Mouse (Mus musculus): ENCODE measurements around the gene Atp6v1e2. TPM values are rescaled to one million over a fixed set of nuclear protein-coding genes. Genes with fewer than 3 reads are reported as not detected.

Atp6v1e2 gene
- total RNA-seq, 4 experiments from 2014 or later: not detected

GRCm38 (mm10) chr17:86917048-86917447, 30.6 kb downstream of the Atp6v1e2 start, which contains the start of gene Tmem247:
TSS of gene Tmem247 (plus strand) at chr17:86917348.
- no peak for DNase-seq (ENCODE audit: low spot score in 2 of 2)

GRCm38 (mm10) chr17:86915540-86915939, 32.2 kb downstream of the Atp6v1e2 start:
- DNase-seq (ENCODE audit: low spot score in 2 of 2): no peak

GRCm38 (mm10) chr17:86913003-86913607, 34.6 kb downstream of the Atp6v1e2 start:
- DNase-seq (ENCODE audit: low spot score in 2 of 2): peak in 1 of 2 experiments; percentile 36

- DNase-seq (ENCODE audit: low spot score in 2 of 2): no peak
These were observed 36.4 kb downstream of the Atp6v1e2 start for GRCm38 (mm10) chr17:86911261-86911660.

GRCm38 (mm10) chr17:86909733-86910495, 37.8 kb downstream of the Atp6v1e2 start:
- no peak for DNase-seq (ENCODE audit: low spot score in 2 of 2)

- no peak for DNase-seq (ENCODE audit: low spot score in 2 of 2)
These were observed 39.4 kb downstream of the Atp6v1e2 start for GRCm38 (mm10) chr17:86908316-86908715.

GRCm38 (mm10) chr17:86907092-86907491, 40.6 kb downstream of the Atp6v1e2 start:
- DNase-seq (ENCODE audit: low spot score in 2 of 2): no peak

- no peak for DNase-seq (ENCODE audit: low spot score in 2 of 2)
These were observed 41.1 kb downstream of the Atp6v1e2 start for GRCm38 (mm10) chr17:86906601-86907000.

GRCm38 (mm10) chr17:86906136-86906461, 41.6 kb downstream of the Atp6v1e2 start:
- peak in 1 of 2 experiments; percentile 76 for DNase-seq (ENCODE audit: low spot score in 2 of 2)

- DNase-seq (ENCODE audit: low spot score in 2 of 2): peak in 1 of 2 experiments; percentile 51
These were observed 42.2 kb downstream of the Atp6v1e2 start for GRCm38 (mm10) chr17:86905297-86906135.

- DNase-seq (ENCODE audit: low spot score in 2 of 2): no peak
These were observed 43.5 kb downstream of the Atp6v1e2 start for GRCm38 (mm10) chr17:86904206-86904605.

- DNase-seq (ENCODE audit: low spot score in 2 of 2): peak in 1 of 2 experiments; percentile 41
These were observed 44.1 kb downstream of the Atp6v1e2 start for GRCm38 (mm10) chr17:86903596-86903995.

GRCm38 (mm10) chr17:86902399-86903067, 45.2 kb downstream of the Atp6v1e2 start:
- DNase-seq (ENCODE audit: low spot score in 2 of 2): no peak

GRCm38 (mm10) chr17:86900564-86900963, 47.1 kb downstream of the Atp6v1e2 start:
- no peak for DNase-seq (ENCODE audit: low spot score in 2 of 2)

- DNase-seq (ENCODE audit: low spot score in 2 of 2): no peak
These were observed 47.9 kb downstream of the Atp6v1e2 start for GRCm38 (mm10) chr17:86899821-86900220.

- DNase-seq (ENCODE audit: low spot score in 2 of 2): no peak
These were observed 50.1 kb downstream of the Atp6v1e2 start for GRCm38 (mm10) chr17:86897486-86898165.

- DNase-seq (ENCODE audit: low spot score in 2 of 2): no peak
These were observed 52.5 kb downstream of the Atp6v1e2 start for GRCm38 (mm10) chr17:86895191-86895590.
